Comparison of ENCODE assay signal across 44 mouse cellular contexts in genomic region chr10:118494109-118494508, GRCm38 (mm10). TPM values are rescaled to one million over a fixed set of nuclear protein-coding genes. Genes with fewer than 3 reads are reported as not detected.
"Had no signal": no experiment of that assay in that cellular context is flagged by ENCODE, and none has a peak within 500 bp of the region (broad histone marks: within the 10 kb centered on the region; RNA-seq: fewer than 3 reads in every experiment).

No protein-coding gene starts in this region.

- H3K9ac ChIP-seq: limb, embryonic 12.5 days; limb, embryonic 13.5 days; limb, embryonic 15.5 days; liver, embryonic 12.5 days; liver, embryonic 13.5 days; liver, embryonic 14.5 days; liver, embryonic 15.5 days; liver, postnatal 0 days; lung, embryonic 14.5 days; lung, embryonic 15.5 days; midbrain, embryonic 12.5 days; midbrain, embryonic 13.5 days; midbrain, embryonic 15.5 days; neural tube, embryonic 12.5 days had no signal

- DNase-seq: left cerebral cortex, postnatal 4 days; liver; liver, embryonic 13.5 days; liver, postnatal 0 days; lung, adult 18-20 months; lung, adult 2 months; lung, embryonic 14.5 days; lung, postnatal 10 days; lung, postnatal 14 days; lung, postnatal 36 days; lung, postnatal 4 days; midbrain, embryonic 14.5 days had no signal

- H3K4me2 ChIP-seq: limb, embryonic 12.5 days; limb, embryonic 13.5 days; limb, embryonic 15.5 days; liver, embryonic 11.5 days; liver, embryonic 12.5 days; liver, embryonic 13.5 days; liver, embryonic 15.5 days; lung, embryonic 14.5 days; lung, embryonic 15.5 days; midbrain, embryonic 11.5 days; midbrain, embryonic 12.5 days; midbrain, embryonic 13.5 days; midbrain, embryonic 15.5 days; neural tube, embryonic 12.5 days had no signal

- H3K36me3 ChIP-seq: limb, embryonic 10.5 days; limb, embryonic 12.5 days; limb, embryonic 13.5 days; limb, embryonic 15.5 days; liver, embryonic 12.5 days; liver, embryonic 13.5 days; liver, embryonic 15.5 days; lung, embryonic 15.5 days; midbrain, embryonic 10.5 days; midbrain, embryonic 12.5 days; midbrain, embryonic 13.5 days; midbrain, embryonic 15.5 days; neural tube, embryonic 12.5 days had no signal

- H3K27ac ChIP-seq: limb, embryonic 10.5 days; limb, embryonic 12.5 days; limb, embryonic 13.5 days; limb, embryonic 15.5 days; liver, embryonic 12.5 days; liver, embryonic 13.5 days; liver, embryonic 14.5 days; liver, embryonic 15.5 days; lung, embryonic 15.5 days; macrophage; midbrain, embryonic 10.5 days; midbrain, embryonic 12.5 days; midbrain, embryonic 13.5 days; midbrain, embryonic 15.5 days; neural tube, embryonic 12.5 days had no signal

- H3K27me3 ChIP-seq: limb, embryonic 12.5 days; limb, embryonic 13.5 days; limb, embryonic 15.5 days; liver, embryonic 12.5 days; liver, embryonic 13.5 days; liver, embryonic 15.5 days; lung, embryonic 15.5 days; midbrain, embryonic 12.5 days; midbrain, embryonic 13.5 days; midbrain, embryonic 15.5 days; neural tube, embryonic 12.5 days had no signal

- H3K9me3 ChIP-seq: limb, embryonic 10.5 days; limb, embryonic 12.5 days; limb, embryonic 13.5 days; limb, embryonic 15.5 days; liver, embryonic 12.5 days; liver, embryonic 13.5 days; liver, embryonic 15.5 days; lung, embryonic 15.5 days; megakaryocyte, embryonic 14.5 days; midbrain, embryonic 10.5 days; midbrain, embryonic 12.5 days; midbrain, embryonic 13.5 days; midbrain, embryonic 15.5 days; neural tube, embryonic 12.5 days had no signal

- H3K4me1 ChIP-seq: limb, embryonic 10.5 days; limb, embryonic 15.5 days; liver, embryonic 12.5 days; liver, embryonic 13.5 days; liver, embryonic 15.5 days; lung, embryonic 15.5 days; midbrain, embryonic 10.5 days; midbrain, embryonic 12.5 days; midbrain, embryonic 13.5 days; midbrain, embryonic 15.5 days; neural tube, embryonic 12.5 days had no signal

- H3K4me3 ChIP-seq: limb, embryonic 10.5 days; limb, embryonic 12.5 days; limb, embryonic 13.5 days; limb, embryonic 15.5 days; liver, embryonic 12.5 days; liver, embryonic 13.5 days; liver, embryonic 15.5 days; lung, embryonic 15.5 days; megakaryocyte, embryonic 14.5 days; midbrain, embryonic 10.5 days; midbrain, embryonic 12.5 days; midbrain, embryonic 13.5 days; midbrain, embryonic 15.5 days; myocyte; neural tube, embryonic 12.5 days had no signal

- ATAC-seq: liver, embryonic 12.5 days; liver, postnatal 0 days; lung, postnatal 0 days; midbrain, embryonic 13.5 days; midbrain, embryonic 15.5 days; midbrain, embryonic 16.5 days had no signal

RNA-seq across cellular contexts. Expression of gene Ifng, which starts 53.3 kb away (rescaled TPM):
- total RNA-seq: left cerebral cortex, postnatal 10 days; left cerebral cortex, postnatal 14 days; left cerebral cortex, postnatal 25 days; left cerebral cortex, postnatal 36 days; left cerebral cortex, postnatal 4 days; liver, adult 2 months; megakaryocyte progenitor cell, adult 5-6 weeks; midbrain, postnatal 0 days had no signal
- polyA plus RNA-seq: limb, embryonic 10.5 days; limb, embryonic 11.5 days; limb, embryonic 12.5 days; limb, embryonic 13.5 days; limb, embryonic 14.5 days; limb, embryonic 15.5 days; liver, embryonic 11.5 days; liver, embryonic 12.5 days; liver, embryonic 13.5 days; liver, embryonic 14.5 days; liver, embryonic 15.5 days; liver, embryonic 16.5 days; liver, postnatal 0 days; lung, adult 2 months; lung, embryonic 14.5 days; lung, embryonic 15.5 days; lung, embryonic 16.5 days; macrophage; midbrain, embryonic 10.5 days; midbrain, embryonic 11.5 days; midbrain, embryonic 12.5 days; midbrain, embryonic 13.5 days; midbrain, embryonic 14.5 days; midbrain, embryonic 15.5 days; midbrain, embryonic 16.5 days; midbrain, postnatal 0 days; myocyte; neural tube, embryonic 11.5 days; neural tube, embryonic 12.5 days had no signal
